Mouse (Mus musculus) midbrain, embryonic 11.5 days (tissue): ENCODE measurements around the gene Cpm. TPM values are rescaled to one million over a fixed set of nuclear protein-coding genes. Genes with fewer than 3 reads are reported as not detected.
"Not testable (repeated sequence)": the region's sequence is repeated elsewhere in the genome, so short reads cannot be mapped to it uniquely, and the experiment has no call there.

Experiments used
- ATAC-seq: fragments of 200-750 bp; cut with Nextera tagmentation; 2 replicates; pipeline ENCODE4 v1.8.0; 2017; ENCODE audit warnings: moderate TSS enrichment, moderate library complexity; ENCODE audit not compliant: low FRiP score
- DNase-seq: peaks from one replicate; pipeline ENCODE4 v3.0.0; 2015; ENCODE audit warnings: low spot score; ENCODE audit errors: missing footprints
- H3K27ac ChIP-seq: fragments of 300-500 bp; sonication (generic); 2 replicates; pipeline ENCODE4 v1.5.1; 2014; ENCODE audit warnings: low read depth, low read length
- H3K27me3 ChIP-seq: fragments of 300-500 bp; sonication (generic); 2 replicates; pipeline ENCODE4 v1.6.1; 2014; ENCODE audit warnings: mild to moderate bottlenecking, low read length, moderate library complexity, mixed read lengths; ENCODE audit not compliant: control insufficient read depth, insufficient read depth
- H3K36me3 ChIP-seq: fragments of 300-500 bp; sonication (generic); 2 replicates; pipeline ENCODE4 v1.6.1; 2014; ENCODE audit warnings: mild to moderate bottlenecking, low read length, moderate library complexity, mixed read lengths; ENCODE audit not compliant: control insufficient read depth, insufficient read depth
- H3K4me1 ChIP-seq: fragments of 300-500 bp; sonication (generic); 2 replicates; pipeline ENCODE4 v1.6.1; 2014; ENCODE audit warnings: low read length; ENCODE audit not compliant: control insufficient read depth, insufficient read depth
- H3K4me2 ChIP-seq: fragments of 300-500 bp; sonication (generic); 2 replicates; pipeline ENCODE4 v1.6.1; 2014; ENCODE audit warnings: mild to moderate bottlenecking, moderate library complexity
- H3K4me3 ChIP-seq: fragments of 300-500 bp; sonication (generic); 2 replicates; pipeline ENCODE4 v1.5.1; 2014; ENCODE audit warnings: low read depth, low read length
- H3K9ac ChIP-seq: fragments of 300-500 bp; sonication (generic); 2 replicates; pipeline ENCODE4 v1.6.1; 2014; ENCODE audit warnings: low read length
- H3K9me3 ChIP-seq: fragments of 300-500 bp; sonication (generic); 2 replicates; pipeline ENCODE4 v1.6.1; 2016; ENCODE audit warnings: low read length; ENCODE audit not compliant: control insufficient read depth
- WGBS: fragments of 180-500 bp; shearing (Covaris S2); extraction: QIAGEN DNeasy Blood & Tissue Kit; methylation state at CpG from one replicate; pipeline ENCODE4 v1.1.7; 2014; 5-methylcytosine and 5-hydroxymethylcytosine counted together
- polyA plus RNA-seq: library from polyadenylated mRNA; unstranded; fragments of >200 nt; fragmentation: Nextera tagmentation; extraction: Ambion mirVana; gene quantifications from 2 replicates; pipeline ENCODE4 v1.2.1, GENCODE M21; 2014

Cpm gene
- polyA plus RNA-seq, 1 experiment from 2014 or later = 6.2 TPM

- not testable (repeated sequence) for DNase-seq, H3K4me2 ChIP-seq, H3K9me3 ChIP-seq, H3K36me3 ChIP-seq, ATAC-seq, H3K27ac ChIP-seq, H3K9ac ChIP-seq, H3K4me1 ChIP-seq, H3K27me3 ChIP-seq, H3K4me3 ChIP-seq
- 80% methylated on average over 4 of the region's 4 CpGs for WGBS
Measured at GRCm38 (mm10) chr10:117616765-117617164, 12.5 kb upstream of the Cpm start.

- Histone ChIP-seq H3K4me2 (no peak overlapping the region), H3K27ac (no peak overlapping the region), H3K4me1 (no peaks in the 10 kb centered on the region), H3K36me3 (no peaks in the 10 kb centered on the region), H3K9me3 (no peaks in the 10 kb centered on the region), H3K27me3 (no peaks in the 10 kb centered on the region), H3K9ac (no peak overlapping the region), H3K4me3 (no peak overlapping the region)
- ATAC-seq = no peak
- 84% methylated on average over 3 of the region's 3 CpGs for WGBS
- DNase-seq = no peak
Measured at GRCm38 (mm10) chr10:117617568-117618345, 11.5 kb upstream of the Cpm start.

GRCm38 (mm10) chr10:117619041-117619861 lies 10.0 kb upstream of the Cpm start:
- no peak overlapping the region for H3K4me2 ChIP-seq
- H3K27me3 ChIP-seq = no peaks in the 10 kb centered on the region
- DNase-seq (no peak), ATAC-seq (no peak)
- H3K27ac ChIP-seq = no peak overlapping the region
- H3K4me1 ChIP-seq = no peaks in the 10 kb centered on the region
- H3K4me3 ChIP-seq = no peak overlapping the region
- WGBS = 87% methylated on average over 27 of the region's 27 CpGs
- no peak overlapping the region for H3K9ac ChIP-seq
- no peaks in the 10 kb centered on the region for H3K9me3 ChIP-seq
- no peaks in the 10 kb centered on the region for H3K36me3 ChIP-seq

GRCm38 (mm10) chr10:117619862-117620179 lies 9.5 kb upstream of the Cpm start:
- Histone ChIP-seq H3K9me3 (no peaks in the 10 kb centered on the region), H3K4me1 (no peaks in the 10 kb centered on the region), H3K4me3 (no peak overlapping the region), H3K27ac (no peak overlapping the region), H3K36me3 (no peaks in the 10 kb centered on the region), H3K9ac (no peak overlapping the region), H3K27me3 (no peaks in the 10 kb centered on the region), H3K4me2 (no peak overlapping the region)
- no peak for ATAC-seq
- 90% methylated on average over 2 of the region's 2 CpGs for WGBS
- DNase-seq = no peak

GRCm38 (mm10) chr10:117620530-117620929 lies 8.8 kb upstream of the Cpm start:
- no peaks in the 10 kb centered on the region for H3K9me3 ChIP-seq
- H3K4me3 ChIP-seq = no peak overlapping the region
- no peaks in the 10 kb centered on the region for H3K4me1 ChIP-seq
- no peak overlapping the region for H3K27ac ChIP-seq
- no peak overlapping the region for H3K4me2 ChIP-seq
- 95% methylated on average over 4 of the region's 4 CpGs for WGBS
- ATAC-seq (no peak), DNase-seq (no peak)
- no peaks in the 10 kb centered on the region for H3K27me3 ChIP-seq
- no peaks in the 10 kb centered on the region for H3K36me3 ChIP-seq
- H3K9ac ChIP-seq = no peak overlapping the region

GRCm38 (mm10) chr10:117620934-117621501 lies 8.3 kb upstream of the Cpm start:
- Histone ChIP-seq H3K4me2 (no peak overlapping the region), H3K27me3 (no peaks in the 10 kb centered on the region), H3K9me3 (no peaks in the 10 kb centered on the region), H3K27ac (no peak overlapping the region), H3K4me3 (no peak overlapping the region), H3K36me3 (no peaks in the 10 kb centered on the region), H3K4me1 (no peaks in the 10 kb centered on the region), H3K9ac (no peak overlapping the region)
- ATAC-seq (no peak), DNase-seq (no peak)
- WGBS = 80% methylated on average over 3 of the region's 3 CpGs

GRCm38 (mm10) chr10:117621616-117622533 lies 7.4 kb upstream of the Cpm start:
- H3K4me2 ChIP-seq = no peak overlapping the region
- H3K4me1 ChIP-seq = no peaks in the 10 kb centered on the region
- ATAC-seq (no peak), DNase-seq (no peak)
- H3K9ac ChIP-seq = no peak overlapping the region
- H3K27me3 ChIP-seq = peaks cover under 1% of the 10 kb centered on the region; the same call in 1 of the 2 replicates
- no peaks in the 10 kb centered on the region for H3K9me3 ChIP-seq
- H3K36me3 ChIP-seq = no peaks in the 10 kb centered on the region
- 91% methylated on average over 12 of the region's 12 CpGs for WGBS
- H3K4me3 ChIP-seq = no peak overlapping the region
- no peak overlapping the region for H3K27ac ChIP-seq

GRCm38 (mm10) chr10:117623358-117623757 lies 5.9 kb upstream of the Cpm start:
- no peaks in the 10 kb centered on the region for H3K36me3 ChIP-seq
- no peaks in the 10 kb centered on the region for H3K9me3 ChIP-seq
- H3K4me1 ChIP-seq = no peaks in the 10 kb centered on the region
- no peak overlapping the region for H3K4me2 ChIP-seq
- no peak overlapping the region for H3K27ac ChIP-seq
- H3K9ac ChIP-seq = no peak overlapping the region
- H3K27me3 ChIP-seq = peaks cover 11% of the 10 kb centered on the region
- no peak overlapping the region for H3K4me3 ChIP-seq
- no peak for DNase-seq
- ATAC-seq = no peak
